Mouse (Mus musculus): ENCODE results near the gene Hist2h2ac. TPM values are rescaled to one million over a fixed set of nuclear protein-coding genes. Genes with fewer than 3 reads are reported as not detected.
"Not testable (repeated sequence)": the region's sequence is repeated elsewhere in the genome, so short reads cannot be mapped to it uniquely, and the experiment has no call there.

Hist2h2ac gene
- polyA plus RNA-seq, 1 experiment from 2014 or later, result 13.8 TPM

- 79% methylated on average over 3 of the region's 3 CpGs for WGBS
- ATAC-seq (ENCODE audit: low FRiP score), result no peak
- H3K4me2 ChIP-seq, result no peak overlapping the region
- peak overlapping the region; percentile 15; the same call in 1 of the 2 replicates for H3K27ac ChIP-seq
- H3K4me3 ChIP-seq (replicated peaks), result no peak overlapping the region
- H3K27me3 ChIP-seq, result no peaks in the 10 kb centered on the region
- no peak overlapping the region for H3K9ac ChIP-seq
- H3K36me3 ChIP-seq (replicated peaks), result no peaks in the 10 kb centered on the region
- no peaks in the 10 kb centered on the region for H3K9me3 ChIP-seq
- peaks cover 21% of the 10 kb centered on the region for H3K4me1 ChIP-seq
Measured at GRCm38 (mm10) chr3:96235836-96236235, 15.2 kb upstream of the Hist2h2ac start.

GRCm38 (mm10) chr3:96234914-96235313 is 14.2 kb upstream of the Hist2h2ac start:
- WGBS, result 98% methylated on average over 2 of the region's 2 CpGs
- Histone ChIP-seq H3K4me3 (replicated peaks) (no peak overlapping the region), H3K27me3 (no peaks in the 10 kb centered on the region), H3K36me3 (replicated peaks) (no peaks in the 10 kb centered on the region), H3K4me2 (no peak overlapping the region), H3K9ac (no peak overlapping the region), H3K4me1 (peaks cover 18% of the 10 kb centered on the region), H3K9me3 (no peaks in the 10 kb centered on the region), H3K27ac (no peak overlapping the region)
- ATAC-seq (ENCODE audit: low FRiP score), result no peak

GRCm38 (mm10) chr3:96231758-96232120 is 11.1 kb upstream of the Hist2h2ac start:
- Histone ChIP-seq H3K36me3 (replicated peaks) (no peaks in the 10 kb centered on the region), H3K9me3 (no peaks in the 10 kb centered on the region), H3K27ac (no peak overlapping the region), H3K9ac (no peak overlapping the region), H3K4me3 (replicated peaks) (no peak overlapping the region), H3K4me1 (peaks cover 2% of the 10 kb centered on the region), H3K27me3 (no peaks in the 10 kb centered on the region), H3K4me2 (no peak overlapping the region)
- WGBS, result 65% methylated on average over 2 of the region's 2 CpGs
- ATAC-seq (ENCODE audit: low FRiP score), result no peak

GRCm38 (mm10) chr3:96230910-96231757 is 10.5 kb upstream of the Hist2h2ac start:
- no peak overlapping the region for H3K9ac ChIP-seq
- no peaks in the 10 kb centered on the region for H3K36me3 ChIP-seq (replicated peaks)
- H3K27me3 ChIP-seq, result no peaks in the 10 kb centered on the region
- 0 out of 2 replicates have a peak, but pooled peaks cover 4% of the 10 kb centered on the region for H3K4me1 ChIP-seq
- no peak for ATAC-seq (ENCODE audit: low FRiP score)
- no peak overlapping the region for H3K4me3 ChIP-seq (replicated peaks)
- WGBS, result 81% methylated on average over 4 of the region's 4 CpGs
- no peak overlapping the region for H3K27ac ChIP-seq
- no peak overlapping the region for H3K4me2 ChIP-seq
- H3K9me3 ChIP-seq, result no peaks in the 10 kb centered on the region

GRCm38 (mm10) chr3:96230404-96230803 is 9.7 kb upstream of the Hist2h2ac start:
- peaks cover 11% of the 10 kb centered on the region for H3K4me1 ChIP-seq
- no peaks in the 10 kb centered on the region for H3K27me3 ChIP-seq
- H3K27ac ChIP-seq, result no peak overlapping the region
- no peak overlapping the region for H3K9ac ChIP-seq
- 76% methylated on average over 2 of the region's 2 CpGs for WGBS
- H3K4me3 ChIP-seq (replicated peaks), result no peak overlapping the region
- no peaks in the 10 kb centered on the region for H3K9me3 ChIP-seq
- no peaks in the 10 kb centered on the region for H3K36me3 ChIP-seq (replicated peaks)
- H3K4me2 ChIP-seq, result no peak overlapping the region
- no peak for ATAC-seq (ENCODE audit: low FRiP score)

GRCm38 (mm10) chr3:96228828-96229227 is 8.1 kb upstream of the Hist2h2ac start:
- Histone ChIP-seq H3K4me1 (peaks cover 22% of the 10 kb centered on the region), H3K36me3 (replicated peaks) (no peaks in the 10 kb centered on the region), H3K9me3 (no peaks in the 10 kb centered on the region), H3K4me2 (no peak overlapping the region), H3K27me3 (no peaks in the 10 kb centered on the region), H3K27ac (no peak overlapping the region), H3K4me3 (replicated peaks) (no peak overlapping the region), H3K9ac (no peak overlapping the region)
- ATAC-seq (ENCODE audit: low FRiP score), result no peak
- 83% methylated on average over 2 of the region's 2 CpGs for WGBS

- Histone ChIP-seq H3K4me1 (peaks cover 36% of the 10 kb centered on the region), H3K27ac (no peak overlapping the region)
Measured at GRCm38 (mm10) chr3:96226695-96227648, 6.3 kb upstream of the Hist2h2ac start.

GRCm38 (mm10) chr3:96225421-96225820 is 4.7 kb upstream of the Hist2h2ac start:
- Histone ChIP-seq H3K36me3 (replicated peaks) (no peaks in the 10 kb centered on the region), H3K4me2 (0 out of 2 replicates have a peak overlapping the region, but pooled peaks have one; percentile 13), H3K4me1 (peaks cover 47% of the 10 kb centered on the region), H3K9ac (peak overlapping the region; percentile 25; the same call in 1 of the 2 replicates), H3K27me3 (no peaks in the 10 kb centered on the region), H3K4me3 (replicated peaks) (no peak overlapping the region), H3K9me3 (no peaks in the 10 kb centered on the region), H3K27ac (no peak overlapping the region)
- ATAC-seq (ENCODE audit: low FRiP score), result no peak
- 20% methylated on average over 2 of the region's 2 CpGs for WGBS

More at GRCm38 (mm10) chr3:96226695-96227648, 6.3 kb upstream of the Hist2h2ac start:
- Histone ChIP-seq H3K36me3 (replicated peaks) (no peaks in the 10 kb centered on the region), H3K4me3 (replicated peaks) (no peak overlapping the region), H3K27me3 (no peaks in the 10 kb centered on the region), H3K4me2 (no peak overlapping the region), H3K9me3 (no peaks in the 10 kb centered on the region), H3K9ac (no peak overlapping the region)
- 74% methylated on average over 8 of the region's 8 CpGs for WGBS
- ATAC-seq (ENCODE audit: low FRiP score), result no peak

GRCm38 (mm10) chr3:96222774-96223173 is 2.1 kb upstream of the Hist2h2ac start:
- Histone ChIP-seq H3K9ac (0 out of 2 replicates have a peak overlapping the region, but pooled peaks have one; percentile 87), H3K27ac (no peak overlapping the region), H3K4me2 (peak overlapping the region; percentile 72), H3K27me3 (no peaks in the 10 kb centered on the region), H3K4me3 (replicated peaks) (no peak overlapping the region), H3K4me1 (peaks cover 55% of the 10 kb centered on the region), H3K9me3 (no peaks in the 10 kb centered on the region), H3K36me3 (replicated peaks) (no peaks in the 10 kb centered on the region)
- no peak for ATAC-seq (ENCODE audit: low FRiP score)
- 87% methylated on average over 4 of the region's 4 CpGs for WGBS

GRCm38 (mm10) chr3:96221640-96222038 is 959 bp upstream of the Hist2h2ac start:
- Histone ChIP-seq H3K36me3 (replicated peaks) (no peaks in the 10 kb centered on the region), H3K4me2 (peak overlapping the region; percentile 72), H3K4me3 (replicated peaks) (peak overlapping the region; percentile 62), H3K9me3 (no peaks in the 10 kb centered on the region), H3K4me1 (peaks cover 55% of the 10 kb centered on the region), H3K9ac (peak overlapping the region; percentile 87), H3K27me3 (no peaks in the 10 kb centered on the region), H3K27ac (peak overlapping the region; percentile 99)
- no peak for ATAC-seq (ENCODE audit: low FRiP score)
- WGBS, result 13% methylated on average over 9 of the region's 9 CpGs

- Histone ChIP-seq H3K9ac (peak overlapping the region; percentile 87), H3K4me3 (replicated peaks) (peak overlapping the region; percentile 62), H3K4me2 (peak overlapping the region; percentile 72), H3K4me1 (peaks cover 42% of the 10 kb centered on the region), H3K27ac (peak overlapping the region; percentile 99)
- H3K9me3 ChIP-seq; H3K36me3 ChIP-seq (replicated peaks); H3K27me3 ChIP-seq: not testable (repeated sequence)
- WGBS, result under 1% methylated on average over 39 of the region's 47 CpGs
- ATAC-seq (ENCODE audit: low FRiP score), result peak; percentile 28; the same call in 1 of the 2 replicates
Measured at GRCm38 (mm10) chr3:96220131-96220764, 432 bp downstream of the Hist2h2ac start.
